Mouse (Mus musculus): ENCODE data around the gene Sik2. TPM values are rescaled to one million over a fixed set of nuclear protein-coding genes. Genes with fewer than 3 reads are reported as not detected.

Gene Sik2
- 16.0 and 16.1 TPM in 2 replicates for polyA plus RNA-seq (2014; fragmentation: Nextera tagmentation; extraction: Ambion mirVana)

- Histone ChIP-seq H3K36me3 (ENCODE audit: control insufficient read depth, insufficient read depth, low read length) (no peaks in the 10 kb centered on the region), H3K4me2 (ENCODE audit: low read depth, low read length) (peak within 1 kb of the TSS; percentile 73), H3K27ac (ENCODE audit: low read depth, low read length) (peak within 1 kb of the TSS; percentile 81), H3K9me3 (ENCODE audit: control insufficient read depth, low read length) (no peaks in the 10 kb centered on the region), H3K27me3 (ENCODE audit: control insufficient read depth, insufficient read depth, low read length) (no peaks in the 10 kb centered on the region), H3K9ac (replicated peaks; ENCODE audit: low read depth, low read length) (peak within 1 kb of the TSS; percentile 86), H3K4me3 (ENCODE audit: low read depth, low read length) (peak within 1 kb of the TSS; percentile 89), H3K4me1 (ENCODE audit: control insufficient read depth, insufficient read depth, low read length) (peaks cover 5% of the 10 kb centered on the region; the same call in 1 of the 2 replicates)
- WGBS, result under 1% methylated on average over 59 of the region's 85 CpGs
- ATAC-seq (ENCODE audit: low read depth), result peak; percentile 98
These were observed at the start of gene Sik2 for GRCm38 (mm10) chr9:51008841-51009655. TSS of gene Sik2 (minus strand) at chr9:51009073.

GRCm38 (mm10) chr9:51056360-51057324 lies 47.8 kb upstream of the Sik2 start:
- no peak overlapping the region for H3K4me3 ChIP-seq (ENCODE audit: low read depth, low read length)
- no peaks in the 10 kb centered on the region for H3K9me3 ChIP-seq (ENCODE audit: control insufficient read depth, low read length)
- no peak overlapping the region for H3K9ac ChIP-seq (replicated peaks; ENCODE audit: low read depth, low read length)
- no peak for ATAC-seq (ENCODE audit: low read depth)
- H3K27me3 ChIP-seq (ENCODE audit: control insufficient read depth, insufficient read depth, low read length), result no peaks in the 10 kb centered on the region
- no peaks in the 10 kb centered on the region for H3K4me1 ChIP-seq (ENCODE audit: control insufficient read depth, insufficient read depth, low read length)
- H3K27ac ChIP-seq (ENCODE audit: low read depth, low read length), result no peak overlapping the region
- WGBS, result 74% methylated on average over 3 of the region's 3 CpGs
- H3K36me3 ChIP-seq (ENCODE audit: control insufficient read depth, insufficient read depth, low read length), result no peaks in the 10 kb centered on the region
- no peak overlapping the region for H3K4me2 ChIP-seq (ENCODE audit: low read depth, low read length)

GRCm38 (mm10) chr9:51052180-51052579 lies 43.3 kb upstream of the Sik2 start:
- no peak overlapping the region for H3K4me2 ChIP-seq (ENCODE audit: low read depth, low read length)
- no peak for ATAC-seq (ENCODE audit: low read depth)
- no peak overlapping the region for H3K4me3 ChIP-seq (ENCODE audit: low read depth, low read length)
- H3K4me1 ChIP-seq (ENCODE audit: control insufficient read depth, insufficient read depth, low read length), result no peaks in the 10 kb centered on the region
- H3K9me3 ChIP-seq (ENCODE audit: control insufficient read depth, low read length), result no peaks in the 10 kb centered on the region
- no peak overlapping the region for H3K9ac ChIP-seq (replicated peaks; ENCODE audit: low read depth, low read length)
- no peak overlapping the region for H3K27ac ChIP-seq (ENCODE audit: low read depth, low read length)
- WGBS, result 72% methylated on average over 3 of the region's 3 CpGs
- H3K27me3 ChIP-seq (ENCODE audit: control insufficient read depth, insufficient read depth, low read length), result no peaks in the 10 kb centered on the region
- no peaks in the 10 kb centered on the region for H3K36me3 ChIP-seq (ENCODE audit: control insufficient read depth, insufficient read depth, low read length)

GRCm38 (mm10) chr9:51042136-51042535 lies 33.3 kb upstream of the Sik2 start:
- Histone ChIP-seq H3K9ac (replicated peaks; ENCODE audit: low read depth, low read length) (no peak overlapping the region), H3K4me2 (ENCODE audit: low read depth, low read length) (no peak overlapping the region), H3K4me1 (ENCODE audit: control insufficient read depth, insufficient read depth, low read length) (no peaks in the 10 kb centered on the region), H3K9me3 (ENCODE audit: control insufficient read depth, low read length) (no peaks in the 10 kb centered on the region), H3K27ac (ENCODE audit: low read depth, low read length) (no peak overlapping the region), H3K36me3 (ENCODE audit: control insufficient read depth, insufficient read depth, low read length) (no peaks in the 10 kb centered on the region), H3K27me3 (ENCODE audit: control insufficient read depth, insufficient read depth, low read length) (no peaks in the 10 kb centered on the region), H3K4me3 (ENCODE audit: low read depth, low read length) (no peak overlapping the region)
- 73% methylated on average over 6 of the region's 6 CpGs for WGBS
- ATAC-seq (ENCODE audit: low read depth), result no peak

GRCm38 (mm10) chr9:51041491-51041980 lies 32.7 kb upstream of the Sik2 start:
- Histone ChIP-seq H3K9me3 (ENCODE audit: control insufficient read depth, low read length) (no peaks in the 10 kb centered on the region), H3K36me3 (ENCODE audit: control insufficient read depth, insufficient read depth, low read length) (no peaks in the 10 kb centered on the region), H3K9ac (replicated peaks; ENCODE audit: low read depth, low read length) (no peak overlapping the region), H3K4me1 (ENCODE audit: control insufficient read depth, insufficient read depth, low read length) (no peaks in the 10 kb centered on the region), H3K27ac (ENCODE audit: low read depth, low read length) (no peak overlapping the region), H3K27me3 (ENCODE audit: control insufficient read depth, insufficient read depth, low read length) (no peaks in the 10 kb centered on the region), H3K4me3 (ENCODE audit: low read depth, low read length) (no peak overlapping the region), H3K4me2 (ENCODE audit: low read depth, low read length) (no peak overlapping the region)
- 91% methylated on average over 7 of the region's 7 CpGs for WGBS
- no peak for ATAC-seq (ENCODE audit: low read depth)

GRCm38 (mm10) chr9:51032785-51033529 lies 24.1 kb upstream of the Sik2 start:
- no peak overlapping the region for H3K9ac ChIP-seq (replicated peaks; ENCODE audit: low read depth, low read length)
- no peak overlapping the region for H3K4me3 ChIP-seq (ENCODE audit: low read depth, low read length)
- no peak overlapping the region for H3K27ac ChIP-seq (ENCODE audit: low read depth, low read length)
- H3K36me3 ChIP-seq (ENCODE audit: control insufficient read depth, insufficient read depth, low read length), result no peaks in the 10 kb centered on the region
- no peak for ATAC-seq (ENCODE audit: low read depth)
- H3K9me3 ChIP-seq (ENCODE audit: control insufficient read depth, low read length), result no peaks in the 10 kb centered on the region
- no peaks in the 10 kb centered on the region for H3K27me3 ChIP-seq (ENCODE audit: control insufficient read depth, insufficient read depth, low read length)
- no peak overlapping the region for H3K4me2 ChIP-seq (ENCODE audit: low read depth, low read length)
- H3K4me1 ChIP-seq (ENCODE audit: control insufficient read depth, insufficient read depth, low read length), result no peaks in the 10 kb centered on the region
- 84% methylated on average over 3 of the region's 3 CpGs for WGBS

- ATAC-seq (ENCODE audit: low read depth), result no peak
- WGBS, result 46% methylated on average over 8 of the region's 8 CpGs
- H3K27ac ChIP-seq (ENCODE audit: low read depth, low read length), result no peak overlapping the region
These were observed 23.4 kb upstream of the Sik2 start for GRCm38 (mm10) chr9:51032291-51032690.

GRCm38 (mm10) chr9:51031603-51032002 lies 22.7 kb upstream of the Sik2 start:
- no peak overlapping the region for H3K4me2 ChIP-seq (ENCODE audit: low read depth, low read length)
- no peak overlapping the region for H3K9ac ChIP-seq (replicated peaks; ENCODE audit: low read depth, low read length)
- 68% methylated on average over 6 of the region's 6 CpGs for WGBS
- no peaks in the 10 kb centered on the region for H3K4me1 ChIP-seq (ENCODE audit: control insufficient read depth, insufficient read depth, low read length)
- no peaks in the 10 kb centered on the region for H3K9me3 ChIP-seq (ENCODE audit: control insufficient read depth, low read length)
- no peaks in the 10 kb centered on the region for H3K36me3 ChIP-seq (ENCODE audit: control insufficient read depth, insufficient read depth, low read length)
- no peak overlapping the region for H3K27ac ChIP-seq (ENCODE audit: low read depth, low read length)
- no peaks in the 10 kb centered on the region for H3K27me3 ChIP-seq (ENCODE audit: control insufficient read depth, insufficient read depth, low read length)
- H3K4me3 ChIP-seq (ENCODE audit: low read depth, low read length), result no peak overlapping the region
- ATAC-seq (ENCODE audit: low read depth), result no peak

More at GRCm38 (mm10) chr9:51032291-51032690, 23.4 kb upstream of the Sik2 start:
- H3K4me2 ChIP-seq (ENCODE audit: low read depth, low read length), result no peak overlapping the region
- H3K4me3 ChIP-seq (ENCODE audit: low read depth, low read length), result no peak overlapping the region
- no peaks in the 10 kb centered on the region for H3K27me3 ChIP-seq (ENCODE audit: control insufficient read depth, insufficient read depth, low read length)
- H3K9ac ChIP-seq (replicated peaks; ENCODE audit: low read depth, low read length), result no peak overlapping the region
- no peaks in the 10 kb centered on the region for H3K36me3 ChIP-seq (ENCODE audit: control insufficient read depth, insufficient read depth, low read length)
- H3K4me1 ChIP-seq (ENCODE audit: control insufficient read depth, insufficient read depth, low read length), result no peaks in the 10 kb centered on the region
- H3K9me3 ChIP-seq (ENCODE audit: control insufficient read depth, low read length), result no peaks in the 10 kb centered on the region

Measured in neural tube, embryonic 14.5 days (tissue).